Mouse (Mus musculus) liver, embryonic 13.5 days (tissue): ENCODE measurements around the gene Pcsk4. TPM values are rescaled to one million over a fixed set of nuclear protein-coding genes. Genes with fewer than 3 reads are reported as not detected.
A peak's percentile ranks its signal among the peaks of the same experiment; 100 is the strongest.

Experiments
- ATAC-seq: fragments of 200-750 bp; cut with Nextera tagmentation; 2 replicates; pipeline ENCODE4 v1.8.0; 2017; ENCODE audit warnings: low read depth, mild to moderate bottlenecking, moderate number of reproducible peaks, moderate library complexity
- DNase-seq: peaks from one replicate; pipeline ENCODE4 v3.0.0; 2022
- H3K27ac ChIP-seq: fragments of 300-500 bp; sonication (generic); 2 replicates; pipeline ENCODE4 v1.5.1; 2015; ENCODE audit warnings: moderate library complexity, mild to moderate bottlenecking, inconsistent platforms
- H3K27me3 ChIP-seq: fragments of 300-500 bp; sonication (generic); 2 replicates; pipeline ENCODE4 v1.6.1; 2015; ENCODE audit warnings: mild to moderate bottlenecking, inconsistent platforms
- H3K36me3 ChIP-seq: fragments of 300-500 bp; sonication (generic); 2 replicates; pipeline ENCODE4 v1.6.1; 2015; ENCODE audit warnings: mild to moderate bottlenecking, inconsistent platforms
- H3K4me1 ChIP-seq: fragments of 300-500 bp; sonication (generic); replicated peaks from 2 replicates; pipeline ENCODE4 v1.6.1; 2015; ENCODE audit warnings: inconsistent platforms
- H3K4me2 ChIP-seq: fragments of 300-500 bp; sonication (generic); 2 replicates; pipeline ENCODE4 v1.6.1; 2015; ENCODE audit warnings: inconsistent platforms, mild to moderate bottlenecking, moderate library complexity
- H3K4me3 ChIP-seq: fragments of 300-500 bp; sonication (generic); replicated peaks from 2 replicates; pipeline ENCODE4 v1.5.1; 2015; ENCODE audit warnings: mild to moderate bottlenecking, inconsistent platforms
- H3K9ac ChIP-seq: fragments of 300-500 bp; sonication (generic); 2 replicates; pipeline ENCODE4 v1.6.1; 2015; ENCODE audit warnings: mild to moderate bottlenecking, inconsistent platforms
- H3K9me3 ChIP-seq: fragments of 300-500 bp; sonication (generic); replicated peaks from 2 replicates; pipeline ENCODE4 v1.6.1; 2016; ENCODE audit warnings: inconsistent platforms
- WGBS: fragments of 180-500 bp; shearing (Covaris S2); methylation state at CpG from one replicate; pipeline ENCODE4 v1.1.7; 2015; ENCODE audit not compliant: insufficient replicate concordance; 5-methylcytosine and 5-hydroxymethylcytosine counted together
- polyA plus RNA-seq: library from polyadenylated mRNA; unstranded; fragments of >200 nt; fragmentation: Nextera tagmentation; extraction: Ambion mirVana; gene quantifications from 2 replicates; pipeline ENCODE4 v1.2.1, GENCODE M21; 2015

Pcsk4 gene
- polyA plus RNA-seq, 1 experiment from 2014 or later: 5.3 TPM

DNA sequence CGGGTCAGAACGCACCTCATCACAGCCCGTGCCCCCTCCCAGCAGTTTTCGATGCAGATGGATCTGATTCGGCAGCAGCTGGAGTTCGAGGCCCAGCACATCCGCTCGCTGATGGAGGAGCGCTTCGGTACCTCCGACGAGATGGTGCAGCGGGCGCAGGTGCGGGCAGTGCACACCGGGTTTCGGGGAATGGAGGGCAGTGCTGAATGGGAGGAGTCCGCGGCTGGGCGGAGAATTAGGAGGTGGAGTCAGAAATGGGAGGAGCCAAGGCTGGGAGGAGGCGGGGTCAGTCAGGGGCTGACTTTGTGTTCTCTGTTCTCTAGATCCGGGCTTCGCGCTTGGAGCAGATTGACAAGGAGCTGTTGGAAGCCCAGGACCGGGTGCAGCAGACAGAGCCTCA is 24.4 kb downstream of the Pcsk4 start:
- Histone ChIP-seq H3K27me3 (peaks cover 98% of the 10 kb centered on the region), H3K36me3 (no peaks in the 10 kb centered on the region), H3K4me1 (peaks cover 19% of the 10 kb centered on the region), H3K27ac (no peak overlapping the region), H3K4me3 (peak overlapping the region; percentile 8), H3K9me3 (no peaks in the 10 kb centered on the region), H3K9ac (no peak overlapping the region), H3K4me2 (peak overlapping the region; percentile 43)
- DNase-seq (peak; percentile 67), ATAC-seq (peak; percentile 63)
- WGBS: 3% methylated on average over 25 of the region's 25 CpGs

GRCm38 (mm10) chr10:80304458-80304857 is 24.8 kb downstream of the Pcsk4 start:
- Histone ChIP-seq H3K36me3 (no peaks in the 10 kb centered on the region), H3K4me2 (peak overlapping the region; percentile 43), H3K4me1 (peaks cover 19% of the 10 kb centered on the region), H3K27me3 (peaks cover 99% of the 10 kb centered on the region), H3K9me3 (no peaks in the 10 kb centered on the region), H3K4me3 (peak overlapping the region; percentile 8), H3K27ac (no peak overlapping the region), H3K9ac (no peak overlapping the region)
- WGBS: 7% methylated on average over 12 of the region's 12 CpGs
- DNase-seq (no peak), ATAC-seq (no peak)

DNA sequence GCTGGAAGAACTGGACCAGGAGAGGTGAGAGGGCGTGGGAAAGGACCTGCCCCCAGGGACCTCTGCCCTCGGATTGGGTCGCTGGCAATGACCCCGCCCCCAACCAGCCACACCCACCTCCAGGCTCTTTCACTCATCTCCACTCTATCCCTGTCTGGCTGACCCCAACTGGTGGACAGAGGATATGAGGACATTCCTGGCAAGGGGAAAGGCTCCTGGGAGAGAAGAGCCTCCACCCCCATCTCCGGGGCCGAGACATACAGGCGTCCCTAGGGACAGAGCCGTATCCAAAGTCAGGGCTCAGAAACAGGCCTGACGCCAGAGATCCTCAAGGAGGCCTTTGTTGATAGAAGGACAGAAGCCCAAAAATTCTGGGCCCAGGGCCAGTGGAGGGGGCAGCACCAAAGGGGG is 26.8 kb downstream of the Pcsk4 start:
- 25% methylated on average over 9 of the region's 9 CpGs for WGBS
- DNase-seq: no peak

DNA sequence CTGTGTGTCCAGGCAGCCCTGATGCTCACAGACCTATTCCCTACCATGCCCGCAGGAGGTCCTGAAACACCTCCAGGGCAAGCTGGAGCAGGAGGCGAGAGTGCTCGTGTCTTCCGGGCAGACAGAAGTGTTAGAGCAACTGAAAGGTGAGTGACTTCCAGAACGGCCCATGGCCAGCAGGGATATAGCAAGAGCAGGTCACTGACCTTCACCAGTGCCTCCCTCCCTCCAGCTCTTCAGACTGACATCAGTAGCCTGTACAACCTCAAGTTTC is 27.3 kb downstream of the Pcsk4 start:
- peaks cover 99% of the 10 kb centered on the region for H3K27me3 ChIP-seq
- no peak for ATAC-seq
- DNase-seq: no peak
- H3K9me3 ChIP-seq: no peaks in the 10 kb centered on the region
- H3K36me3 ChIP-seq: no peaks in the 10 kb centered on the region
- H3K9ac ChIP-seq: no peak overlapping the region
- H3K27ac ChIP-seq: no peak overlapping the region; the same call in 1 of the 2 replicates
- peaks cover 27% of the 10 kb centered on the region for H3K4me1 ChIP-seq
- 64% methylated on average over 5 of the region's 5 CpGs for WGBS
- H3K4me3 ChIP-seq: no peak overlapping the region
- no peak overlapping the region for H3K4me2 ChIP-seq

More for the DNA sequence above, 26.8 kb downstream of the Pcsk4 start:
- Histone ChIP-seq H3K27me3 (peaks cover 99% of the 10 kb centered on the region), H3K36me3 (no peaks in the 10 kb centered on the region), H3K4me2 (no peak overlapping the region), H3K27ac (no peak overlapping the region; the same call in 1 of the 2 replicates), H3K4me3 (no peak overlapping the region), H3K4me1 (peaks cover 23% of the 10 kb centered on the region), H3K9ac (no peak overlapping the region), H3K9me3 (no peaks in the 10 kb centered on the region)
- ATAC-seq: peak; percentile 38; the same call in 1 of the 2 replicates

DNA sequence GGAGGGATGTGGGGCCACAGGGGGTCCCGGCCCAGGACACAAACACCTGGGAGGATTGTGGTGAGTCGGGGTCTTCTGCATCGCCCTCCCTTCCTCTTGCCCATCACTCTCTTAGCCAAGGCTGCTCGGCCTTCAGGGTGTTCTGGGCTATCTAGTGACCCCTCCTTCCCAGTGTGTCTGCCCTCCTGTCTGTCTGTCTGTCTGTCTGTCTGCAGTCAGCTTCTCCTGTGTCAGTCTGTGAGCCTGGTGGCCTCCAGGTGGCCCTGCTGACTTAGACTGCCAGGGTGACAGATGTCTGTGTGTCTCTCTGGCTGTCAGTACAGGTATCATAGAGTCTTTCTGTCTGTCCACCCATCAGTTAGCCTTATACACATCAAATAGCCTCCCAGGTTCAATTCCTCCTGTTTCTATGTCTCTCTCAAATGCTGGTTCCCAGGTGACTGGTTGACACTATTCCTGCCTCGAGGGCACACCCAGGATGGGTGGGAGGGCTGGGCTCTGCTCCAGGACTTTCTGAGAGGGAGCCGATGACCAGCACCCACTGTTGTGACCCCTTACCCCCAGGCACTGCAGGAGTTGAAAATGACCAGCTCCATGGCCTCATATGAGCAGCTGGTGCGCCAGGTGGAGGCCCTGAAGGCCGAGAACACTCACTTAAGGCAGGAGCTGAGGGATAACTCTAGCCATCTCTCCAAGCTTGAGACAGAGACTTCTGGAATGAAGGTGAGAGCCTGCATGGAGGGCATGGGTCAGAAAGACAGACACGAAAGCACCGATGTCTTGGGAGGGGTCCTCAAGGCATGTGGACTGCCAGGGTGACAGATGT is 27.8 kb downstream of the Pcsk4 start:
- DNase-seq: no peak
- H3K36me3 ChIP-seq: no peaks in the 10 kb centered on the region
- H3K27ac ChIP-seq: no peak overlapping the region
- H3K9ac ChIP-seq: no peak overlapping the region
- H3K4me3 ChIP-seq: no peak overlapping the region
- no peak for ATAC-seq
- no peaks in the 10 kb centered on the region for H3K9me3 ChIP-seq
- WGBS: 51% methylated on average over 10 of the region's 10 CpGs
- peaks cover 99% of the 10 kb centered on the region for H3K27me3 ChIP-seq
- no peak overlapping the region for H3K4me2 ChIP-seq
- peaks cover 32% of the 10 kb centered on the region for H3K4me1 ChIP-seq

- H3K27ac ChIP-seq: no peak overlapping the region
- H3K27me3 ChIP-seq: peaks cover 94% of the 10 kb centered on the region
- no peaks in the 10 kb centered on the region for H3K36me3 ChIP-seq
- no peak overlapping the region for H3K4me3 ChIP-seq
- DNase-seq: no peak
- H3K9ac ChIP-seq: no peak overlapping the region
- ATAC-seq: no peak
- no peaks in the 10 kb centered on the region for H3K9me3 ChIP-seq
- WGBS: 29% methylated on average over 11 of the region's 11 CpGs
- peaks cover 40% of the 10 kb centered on the region for H3K4me1 ChIP-seq
- no peak overlapping the region for H3K4me2 ChIP-seq
Observed at GRCm38 (mm10) chr10:80300672-80301181, 28.6 kb downstream of the Pcsk4 start.

GRCm38 (mm10) chr10:80299824-80300223 is 29.5 kb downstream of the Pcsk4 start:
- H3K4me3 ChIP-seq: no peak overlapping the region
- no peak overlapping the region for H3K27ac ChIP-seq
- peaks cover 85% of the 10 kb centered on the region for H3K27me3 ChIP-seq
- H3K9me3 ChIP-seq: no peaks in the 10 kb centered on the region
- WGBS: 45% methylated on average over 10 of the region's 10 CpGs
- H3K9ac ChIP-seq: no peak overlapping the region
- no peak overlapping the region for H3K4me2 ChIP-seq
- DNase-seq: no peak
- H3K4me1 ChIP-seq: peaks cover 43% of the 10 kb centered on the region
- no peak for ATAC-seq
- peaks cover 3% of the 10 kb centered on the region for H3K36me3 ChIP-seq

DNA sequence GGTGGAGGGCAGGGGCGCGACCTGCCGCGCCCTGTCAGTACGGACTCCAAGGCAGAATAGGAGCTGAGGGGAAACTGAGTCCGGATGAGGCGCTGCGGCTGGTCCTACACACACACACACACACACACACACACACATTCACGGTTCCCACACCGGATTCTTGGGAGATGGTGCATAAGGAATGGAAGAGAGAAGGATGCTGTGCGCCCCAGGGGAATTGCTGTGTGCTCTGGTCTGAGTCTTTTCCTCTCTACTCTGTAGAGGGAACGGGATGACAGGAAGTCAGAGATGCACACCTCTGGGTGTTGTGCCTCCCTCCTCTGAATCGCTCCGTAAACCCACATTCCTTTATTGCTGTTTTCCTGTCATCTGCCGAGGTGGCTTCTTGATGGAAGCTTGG is 30.0 kb downstream of the Pcsk4 start:
- H3K27me3 ChIP-seq: peaks cover 79% of the 10 kb centered on the region
- H3K27ac ChIP-seq: no peak overlapping the region
- DNase-seq: no peak
- no peaks in the 10 kb centered on the region for H3K9me3 ChIP-seq
- no peak overlapping the region for H3K4me2 ChIP-seq
- H3K36me3 ChIP-seq: peaks cover 8% of the 10 kb centered on the region
- peaks cover 44% of the 10 kb centered on the region for H3K4me1 ChIP-seq
- no peak for ATAC-seq
- WGBS: 14% methylated on average over 15 of the region's 15 CpGs
- no peak overlapping the region for H3K4me3 ChIP-seq
- no peak overlapping the region for H3K9ac ChIP-seq

GRCm38 (mm10) chr10:80298571-80299281 is 30.6 kb downstream of the Pcsk4 start:
- Histone ChIP-seq H3K27ac (no peak overlapping the region), H3K4me1 (peaks cover 49% of the 10 kb centered on the region), H3K9me3 (no peaks in the 10 kb centered on the region), H3K4me2 (no peak overlapping the region), H3K9ac (no peak overlapping the region), H3K4me3 (no peak overlapping the region), H3K27me3 (peaks cover 74% of the 10 kb centered on the region), H3K36me3 (peaks cover 14% of the 10 kb centered on the region)
- ATAC-seq: no peak
- WGBS: 9% methylated on average over 26 of the region's 26 CpGs
- DNase-seq: no peak

DNA sequence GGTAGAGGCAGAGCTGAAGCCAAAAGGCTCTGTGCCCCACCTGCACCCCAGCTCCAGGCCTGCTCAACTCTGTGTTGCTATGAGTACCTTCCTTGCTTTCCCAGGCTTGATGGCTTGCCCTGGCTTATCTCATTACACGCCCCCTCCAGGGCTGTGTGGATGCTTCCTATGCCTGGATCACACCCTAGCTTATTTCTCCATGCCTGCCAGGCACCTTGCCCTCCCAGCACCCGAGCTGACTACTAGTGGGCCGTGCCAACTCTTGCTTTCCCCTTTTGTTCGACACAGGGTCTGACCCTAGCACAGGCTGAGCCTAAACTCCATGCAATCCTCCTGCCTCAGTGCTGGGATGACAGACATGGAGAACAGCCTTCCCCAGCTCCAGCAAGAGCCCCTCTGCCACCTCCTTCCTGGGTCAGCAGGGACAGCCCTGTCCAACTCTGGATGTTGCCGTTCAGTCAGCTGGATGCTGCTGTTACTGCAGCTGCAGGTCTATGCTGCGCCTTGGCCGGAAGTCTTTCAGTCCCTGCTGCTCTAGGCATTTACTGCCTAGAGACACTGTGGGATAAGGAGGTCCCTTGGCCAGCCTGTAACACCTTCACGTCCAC is 31.7 kb downstream of the Pcsk4 start:
- H3K4me1 ChIP-seq: peaks cover 59% of the 10 kb centered on the region
- DNase-seq (no peak), ATAC-seq (no peak)
- no peak overlapping the region for H3K27ac ChIP-seq
- H3K9ac ChIP-seq: no peak overlapping the region
- peaks cover 63% of the 10 kb centered on the region for H3K27me3 ChIP-seq
- H3K9me3 ChIP-seq: no peaks in the 10 kb centered on the region
- H3K4me2 ChIP-seq: no peak overlapping the region
- 49% methylated on average over 8 of the region's 8 CpGs for WGBS
- H3K4me3 ChIP-seq: no peak overlapping the region
- peaks cover 23% of the 10 kb centered on the region for H3K36me3 ChIP-seq

DNA sequence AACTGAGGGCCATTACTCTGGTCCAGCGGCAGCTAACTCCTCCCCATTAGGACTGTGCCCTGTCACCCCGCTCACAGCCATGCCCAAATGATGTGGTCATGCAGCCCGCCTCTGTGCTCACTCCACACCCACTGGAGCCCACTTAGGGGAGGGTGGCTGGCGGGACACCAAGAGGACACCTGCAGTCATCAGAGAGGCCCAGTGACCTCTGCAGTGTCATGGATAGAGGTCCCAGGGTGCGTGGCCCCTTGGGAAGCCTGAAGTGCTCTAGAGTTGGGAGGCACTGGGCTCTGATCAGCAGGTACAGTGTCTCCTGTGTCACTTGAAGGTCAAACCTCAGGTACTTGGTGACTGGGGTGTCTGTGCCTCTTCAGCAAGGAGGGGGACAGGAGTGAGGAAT is 32.5 kb downstream of the Pcsk4 start:
- Histone ChIP-seq H3K4me3 (no peak overlapping the region), H3K9ac (no peak overlapping the region), H3K9me3 (no peaks in the 10 kb centered on the region), H3K36me3 (peaks cover 23% of the 10 kb centered on the region), H3K27ac (no peak overlapping the region), H3K4me2 (no peak overlapping the region), H3K27me3 (peaks cover 55% of the 10 kb centered on the region), H3K4me1 (peaks cover 54% of the 10 kb centered on the region)
- 69% methylated on average over 5 of the region's 5 CpGs for WGBS
- DNase-seq (no peak), ATAC-seq (no peak)
